Mouse (Mus musculus): ENCODE data around the gene Ifitm6.
"Not testable (repeated sequence)": the region's sequence is repeated elsewhere in the genome, so short reads cannot be mapped to it uniquely, and the experiment has no call there.

Ifitm6 gene

DNA sequence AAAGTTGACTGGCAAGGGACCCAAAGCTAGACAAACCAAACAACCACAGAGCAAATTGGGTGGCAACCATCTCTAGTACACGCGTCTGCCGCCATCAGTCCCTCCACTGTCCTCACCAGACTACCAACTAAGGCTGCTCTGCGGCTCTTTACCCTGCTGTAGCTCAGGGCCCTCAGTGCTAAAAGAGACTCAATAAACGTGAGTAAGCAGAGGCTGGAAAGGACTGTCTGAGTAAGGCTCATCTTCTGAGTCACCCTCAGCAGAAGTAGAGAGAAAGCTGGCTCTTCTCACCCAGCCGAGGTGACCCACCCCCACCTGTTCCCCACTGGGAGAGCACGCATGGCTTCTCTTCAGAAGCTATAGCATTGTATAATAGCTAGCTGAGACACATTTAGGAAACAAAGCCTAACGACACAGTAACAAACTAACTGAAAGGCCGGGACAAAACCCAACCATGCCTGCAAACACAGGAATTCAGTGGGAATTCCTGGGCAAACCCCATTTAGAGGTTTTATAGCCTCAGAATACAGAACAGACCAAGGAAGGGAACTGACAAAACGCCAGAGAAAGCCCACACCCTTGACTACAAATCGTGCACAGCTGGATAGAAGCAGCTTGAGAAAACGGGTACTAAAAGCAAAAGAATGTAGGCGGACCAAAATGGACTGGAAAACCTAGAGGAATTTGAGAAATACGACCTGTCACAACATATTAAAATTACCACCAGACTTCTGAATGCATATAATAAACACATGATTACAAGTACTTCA is 44.1 kb downstream of the Ifitm6 start:
- in situ Hi-C loops (cut with MboI, MseI), result no loop called here

DNA sequence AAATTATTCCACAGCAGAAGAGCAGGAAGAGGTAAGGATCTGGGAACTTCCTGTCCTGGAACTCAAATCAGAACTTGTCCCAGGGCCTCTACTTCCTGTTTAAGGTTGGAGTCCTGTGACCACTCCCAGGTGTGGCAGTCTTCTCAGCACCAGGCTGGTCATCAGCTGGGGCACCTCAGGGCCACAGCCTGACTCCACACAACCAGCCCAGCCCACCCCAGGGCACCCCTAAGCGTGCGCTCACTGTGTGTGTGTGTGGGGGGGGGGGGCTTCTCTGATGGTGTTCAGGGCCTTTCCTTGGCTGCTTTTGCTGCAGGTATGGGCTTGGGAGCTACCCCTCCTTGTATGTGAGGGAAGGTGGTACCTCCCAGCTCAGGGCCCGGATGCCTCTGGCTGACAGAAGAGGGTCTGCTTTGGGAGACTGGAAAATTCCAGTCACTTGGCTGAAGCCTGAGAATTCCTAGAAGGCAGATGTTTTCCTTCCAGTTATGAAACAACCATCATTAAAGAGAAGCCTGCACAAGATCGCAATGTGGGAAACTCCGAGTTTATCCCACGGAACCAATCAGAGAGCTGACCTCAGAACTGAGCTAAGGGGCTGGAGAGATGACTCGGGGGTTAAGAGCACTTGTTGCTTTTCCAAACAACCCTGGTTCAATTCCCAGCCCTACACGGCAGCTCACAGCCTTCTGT is 46.1 kb downstream of the Ifitm6 start:
- in situ Hi-C loops (cut with MboI, MseI), result no loop called here

- in situ Hi-C loops (cut with MboI, MseI), result no loop called here
These were observed 46.8 kb downstream of the Ifitm6 start for GRCm38 (mm10) chr7:140970931-140971330.

GRCm38 (mm10) chr7:140968710-140969109 is 49.0 kb downstream of the Ifitm6 start:
- in situ Hi-C loops (cut with MboI, MseI), result not testable (repeated sequence)

DNA sequence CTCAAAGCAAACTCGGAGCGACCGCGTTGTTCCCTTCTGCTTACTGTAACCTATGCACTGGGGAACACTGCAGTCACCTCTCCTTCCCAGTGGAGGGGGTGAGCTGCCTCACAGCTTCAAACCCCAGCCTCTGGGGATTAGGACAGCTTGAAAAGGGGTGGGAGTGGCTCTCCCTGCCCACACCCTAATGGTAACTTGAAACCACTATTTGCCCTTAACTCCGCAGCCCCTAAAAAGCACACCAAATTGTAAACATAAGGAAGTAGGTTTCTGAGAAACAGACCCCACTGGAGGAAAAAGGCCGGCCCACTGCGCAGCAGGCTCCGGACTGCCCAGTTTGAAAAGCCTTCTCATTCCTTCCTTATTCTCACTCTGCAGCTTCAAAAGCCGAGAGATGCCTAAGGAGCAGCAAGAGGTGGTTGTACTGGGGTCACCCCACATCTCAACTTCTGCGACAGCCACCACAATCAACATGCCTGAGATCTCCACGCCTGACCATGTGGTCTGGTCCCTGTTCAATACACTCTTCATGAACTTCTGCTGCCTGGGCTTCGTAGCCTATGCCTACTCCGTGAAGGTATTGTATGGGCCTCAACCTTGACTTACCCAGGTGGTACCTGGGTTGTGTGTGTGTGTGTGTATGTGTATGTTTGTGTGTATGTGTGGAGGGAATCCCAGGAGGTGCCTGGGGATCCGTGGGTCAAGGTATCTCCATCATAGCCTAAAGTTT is 49.7 kb downstream of the Ifitm6 start:
- in situ Hi-C loops (cut with MboI, MseI), result no loop called here

DNA sequence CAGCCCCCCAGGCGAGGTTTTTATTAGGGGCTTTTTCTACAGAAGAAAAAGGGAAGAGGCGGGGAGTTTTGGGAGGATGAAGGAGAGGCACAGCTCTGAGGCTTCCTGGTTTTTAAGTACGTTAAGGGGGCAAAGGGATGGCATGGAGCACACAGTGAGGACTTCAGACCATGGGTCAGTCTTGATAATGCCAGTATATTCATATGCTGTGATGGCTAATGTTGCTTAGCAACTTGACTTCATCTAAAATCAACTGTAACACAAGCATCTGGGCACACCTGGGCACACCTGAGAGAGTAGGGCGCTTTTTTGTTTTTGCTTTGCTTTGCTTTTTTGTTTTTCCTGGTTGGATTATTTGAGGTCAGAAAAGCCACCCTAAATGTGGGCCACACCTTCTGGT is 50.8 kb downstream of the Ifitm6 start, which contains the start of gene Ifitm1:
TSS of gene Ifitm1 (plus strand) at position 301 of the 400 bp plus-strand sequence.
- in situ Hi-C loops (cut with MboI, MseI), result no loop called here
